15 mouse cellular contexts compared by ENCODE assay signal in the genomic region with DNA sequence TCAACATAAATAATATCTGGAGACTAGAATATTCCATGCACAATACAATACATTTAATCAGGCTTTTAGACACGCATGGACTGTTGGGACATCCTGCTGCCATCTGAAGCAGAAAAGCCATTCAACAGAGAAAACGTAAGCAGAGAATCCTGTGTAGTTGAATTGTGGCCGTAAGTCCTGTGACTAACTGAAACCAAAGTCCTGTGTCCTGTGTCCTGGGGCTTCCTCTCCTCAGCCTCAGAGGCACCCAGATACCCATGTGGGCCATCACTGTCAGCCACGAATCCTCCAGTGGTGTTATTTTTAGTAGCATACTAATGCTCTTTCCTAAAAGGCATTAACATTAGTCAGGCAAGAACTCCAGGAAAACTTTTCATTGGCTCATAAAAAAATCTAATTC.
"Had no signal": no experiment of that assay in that cellular context is flagged by ENCODE, and none has a peak within 500 bp of the region (broad histone marks: within the 10 kb centered on the region; RNA-seq: fewer than 3 reads in every experiment).

No protein-coding gene starts in this region.

- H3K4me3 ChIP-seq: lung, embryonic 15.5 days; megakaryocyte, embryonic 14.5 days; midbrain, embryonic 12.5 days; midbrain, embryonic 15.5 days; neural tube, embryonic 12.5 days had no signal

- H3K4me2 ChIP-seq: lung, embryonic 15.5 days; midbrain, embryonic 12.5 days; midbrain, embryonic 15.5 days; neural tube, embryonic 12.5 days had no signal

- H3K36me3 ChIP-seq: lung, embryonic 15.5 days; midbrain, embryonic 12.5 days; midbrain, embryonic 15.5 days; neural tube, embryonic 12.5 days had no signal

- H3K9ac ChIP-seq: liver, postnatal 0 days; lung, embryonic 15.5 days; midbrain, embryonic 12.5 days; midbrain, embryonic 15.5 days; neural tube, embryonic 12.5 days had no signal

- ATAC-seq: liver, postnatal 0 days; lung, postnatal 0 days; midbrain, embryonic 15.5 days had no signal

- H3K9me3 ChIP-seq: lung, embryonic 15.5 days; megakaryocyte, embryonic 14.5 days; midbrain, embryonic 12.5 days; midbrain, embryonic 15.5 days; neural tube, embryonic 12.5 days had no signal

- H3K27ac ChIP-seq: lung, embryonic 15.5 days; macrophage; midbrain, embryonic 12.5 days; midbrain, embryonic 15.5 days; neural tube, embryonic 12.5 days had no signal

- H3K27me3 ChIP-seq: lung, embryonic 15.5 days; midbrain, embryonic 15.5 days; neural tube, embryonic 12.5 days had no signal

- DNase-seq: liver, postnatal 0 days; lung, adult 2 months; lung, postnatal 14 days; lung, postnatal 36 days; right cerebral cortex, postnatal 14 days; thymus, adult 18-20 months; thymus, postnatal 14 days; thymus, postnatal 36 days had no signal
